Mouse (Mus musculus) brain, embryonic 14.5 days (tissue): Measurements from ENCODE around the gene Zdhhc18.

ENCODE experiments used
- CTCF ChIP-seq: fragments of 200-500 bp; IDR thresholded peaks from 2 replicates; pipeline ENCODE4 v1.5.1; 2012; ENCODE audit warnings: inconsistent platforms, mild to moderate bottlenecking, moderate library complexity, borderline replicate concordance; ENCODE audit not compliant: insufficient read depth, insufficient read length; ENCODE audit errors: extremely low read depth
- POLR2A ChIP-seq: fragments of 200-500 bp; IDR thresholded peaks from 2 replicates; pipeline ENCODE4 v1.6.1; 2012; ENCODE audit warnings: mild to moderate bottlenecking, inconsistent platforms, borderline replicate concordance; ENCODE audit not compliant: poor library complexity, insufficient read depth, insufficient read length, severe bottlenecking; ENCODE audit errors: extremely low read depth

DNA sequence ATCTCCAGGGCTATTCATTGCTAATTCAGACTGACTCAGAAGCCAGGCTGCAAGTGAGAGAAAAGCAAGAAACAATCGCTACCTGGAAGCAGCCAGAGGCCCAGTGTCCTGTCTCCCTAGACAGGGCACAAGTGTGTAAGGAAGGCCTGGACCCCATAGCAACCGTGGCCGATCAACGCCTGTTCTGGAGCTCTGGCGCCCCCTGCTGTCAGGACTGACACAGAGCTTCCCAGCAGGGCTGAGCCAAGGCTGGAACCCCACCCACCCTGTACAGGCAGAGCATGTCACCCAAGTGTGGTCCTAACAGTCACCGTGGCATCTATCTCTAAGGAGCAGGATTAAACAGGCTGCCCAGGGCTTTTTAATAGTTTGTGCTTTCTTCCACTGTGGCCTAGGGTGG is 40.2 kb downstream of the Zdhhc18 start:
- TF ChIP-seq CTCF (peak; percentile 86), POLR2A (no peak)
